Mouse (Mus musculus) adrenal gland (tissue): ENCODE results near the gene Taok3.
"Not testable (repeated sequence)": the region's sequence is repeated elsewhere in the genome, so short reads cannot be mapped to it uniquely, and the experiment has no call there.

Experiments
- intact Hi-C: fragments of 180-260 bp; cut with DNase I; formaldehyde crosslinking; loops from one replicate; pipeline ENCODE4 v1.15.1; 2025

Gene Taok3

DNA sequence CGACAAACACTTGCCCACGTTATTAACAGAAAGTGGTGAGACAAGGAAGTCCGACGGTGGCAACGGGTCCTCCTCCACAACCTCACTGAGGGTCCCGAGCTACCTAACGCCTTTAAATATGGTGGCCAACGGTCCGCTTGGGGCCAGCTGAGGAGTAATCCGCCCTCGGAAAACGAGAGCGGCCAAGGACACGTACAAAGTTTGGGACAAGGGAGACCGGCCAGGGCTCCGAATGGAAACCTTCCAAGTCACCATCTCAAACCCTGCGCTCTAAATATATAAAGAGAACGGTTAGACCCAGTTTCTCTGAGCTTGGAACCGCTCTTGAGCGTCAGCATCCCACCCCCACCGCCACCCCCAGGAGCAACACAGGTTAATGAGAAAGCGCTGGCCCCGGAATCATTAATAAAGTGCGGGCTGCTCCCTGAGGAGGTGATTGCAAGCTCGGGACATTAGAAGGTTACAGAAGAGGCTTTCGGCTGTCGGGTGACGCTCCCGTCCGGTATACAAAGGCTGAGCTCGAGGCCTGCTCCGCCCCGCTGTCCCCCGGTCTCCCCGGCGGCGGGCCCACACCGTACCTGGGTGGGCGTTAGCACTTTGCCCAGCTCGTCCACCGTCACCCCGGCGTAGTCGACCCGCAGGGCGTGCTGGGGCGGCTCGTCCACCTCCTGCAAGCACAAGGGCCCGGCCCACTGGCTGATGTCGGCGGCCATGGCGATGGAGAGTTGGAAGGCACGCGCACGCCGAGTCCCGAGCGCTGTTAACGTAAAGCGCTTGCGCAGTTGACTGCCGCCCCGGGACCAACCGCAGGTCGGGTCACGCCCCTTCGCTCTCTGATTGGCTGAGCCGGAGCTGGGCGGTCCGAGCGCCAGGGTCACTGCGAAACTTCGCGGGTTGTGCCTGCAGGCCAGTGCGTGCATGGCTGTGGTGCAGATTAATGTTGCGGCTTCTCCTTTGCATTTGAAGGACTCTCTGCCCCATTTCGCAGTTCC lies 167.2 kb downstream of the Taok3 start, which contains the start of gene Pebp1:
Gene Pebp1, minus strand, starts transcription at position 795 of the 992 bp plus-strand sequence.
- intact Hi-C loops, result loop anchor here (5.0 kb wide), 1 partner anchor 170 kb away; the partner anchor contains the start of gene Suds3

GRCm38 (mm10) chr5:117289646-117290045 lies 169.7 kb downstream of the Taok3 start:
- intact Hi-C loops, result loop anchor here (5.0 kb wide), 1 partner anchor 172 kb away; the partner anchor contains the start of gene Suds3

- intact Hi-C loops, result no loop called here
These were observed 170.2 kb downstream of the Taok3 start for GRCm38 (mm10) chr5:117290081-117290480.

DNA sequence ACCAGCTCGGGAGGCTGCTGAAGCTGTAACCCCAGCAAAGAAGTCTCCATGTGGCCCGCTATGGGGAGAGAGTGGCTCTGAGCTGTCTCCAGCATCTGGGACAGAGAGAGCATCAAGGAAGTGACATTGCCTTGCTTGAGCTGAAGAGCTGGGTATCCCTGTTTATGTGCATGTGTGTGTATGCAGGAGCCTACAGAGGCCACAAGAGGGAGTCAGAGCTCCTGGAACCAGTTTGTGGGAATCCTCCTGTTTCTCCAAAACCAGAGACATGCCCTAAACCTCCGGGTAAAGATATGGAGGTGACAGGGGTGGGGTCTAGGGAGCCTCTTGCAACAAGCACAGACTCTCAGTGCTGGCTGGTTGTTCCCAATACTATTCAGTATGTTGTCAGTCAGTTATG lies 171.4 kb downstream of the Taok3 start:
- intact Hi-C loops, result no loop called here

DNA sequence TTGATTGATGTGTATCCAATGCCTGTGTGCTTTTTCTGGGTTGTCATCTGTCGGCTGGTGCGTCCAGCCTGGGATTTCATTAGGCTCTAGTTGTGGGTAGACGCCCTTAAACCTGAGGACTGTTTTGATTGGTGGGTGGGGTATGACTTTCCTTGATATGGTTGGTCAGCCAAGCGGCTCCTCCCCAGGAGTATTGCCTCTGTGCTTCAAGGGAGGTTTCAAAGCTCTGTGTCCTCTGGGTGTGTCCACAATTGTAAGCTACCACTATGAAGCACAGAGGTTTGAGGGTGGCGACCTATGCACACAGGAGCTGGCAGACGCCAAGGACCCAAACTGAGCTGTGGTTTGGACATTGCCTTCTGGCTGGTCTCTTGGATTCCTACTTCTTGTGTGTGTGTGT lies 172.6 kb downstream of the Taok3 start:
- intact Hi-C loops, result no loop called here

GRCm38 (mm10) chr5:117293776-117294175 lies 173.8 kb downstream of the Taok3 start:
- intact Hi-C loops, result not testable (repeated sequence)

DNA sequence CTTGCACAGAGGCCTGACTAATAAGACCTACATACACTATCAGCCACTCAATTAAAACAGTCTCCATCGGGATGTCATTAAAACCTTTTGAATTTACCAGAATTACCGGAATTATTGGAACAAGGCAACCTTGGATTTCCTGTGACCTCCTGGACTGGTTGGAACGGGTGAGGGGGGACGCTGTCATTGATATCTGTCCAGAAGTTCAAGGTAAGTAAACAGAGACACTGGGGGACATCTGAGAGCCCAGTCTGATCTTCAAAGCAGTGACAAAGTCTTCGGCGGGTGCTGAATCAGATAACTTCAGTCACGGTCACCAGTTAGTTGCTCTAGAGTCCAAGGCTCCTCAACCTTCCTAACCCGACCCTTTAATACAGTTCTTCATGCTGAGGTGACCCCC lies 175.1 kb downstream of the Taok3 start:
- intact Hi-C loops, result no loop called here

- intact Hi-C loops, result no loop called here
These were observed 183.0 kb downstream of the Taok3 start for GRCm38 (mm10) chr5:117302899-117303298.

DNA sequence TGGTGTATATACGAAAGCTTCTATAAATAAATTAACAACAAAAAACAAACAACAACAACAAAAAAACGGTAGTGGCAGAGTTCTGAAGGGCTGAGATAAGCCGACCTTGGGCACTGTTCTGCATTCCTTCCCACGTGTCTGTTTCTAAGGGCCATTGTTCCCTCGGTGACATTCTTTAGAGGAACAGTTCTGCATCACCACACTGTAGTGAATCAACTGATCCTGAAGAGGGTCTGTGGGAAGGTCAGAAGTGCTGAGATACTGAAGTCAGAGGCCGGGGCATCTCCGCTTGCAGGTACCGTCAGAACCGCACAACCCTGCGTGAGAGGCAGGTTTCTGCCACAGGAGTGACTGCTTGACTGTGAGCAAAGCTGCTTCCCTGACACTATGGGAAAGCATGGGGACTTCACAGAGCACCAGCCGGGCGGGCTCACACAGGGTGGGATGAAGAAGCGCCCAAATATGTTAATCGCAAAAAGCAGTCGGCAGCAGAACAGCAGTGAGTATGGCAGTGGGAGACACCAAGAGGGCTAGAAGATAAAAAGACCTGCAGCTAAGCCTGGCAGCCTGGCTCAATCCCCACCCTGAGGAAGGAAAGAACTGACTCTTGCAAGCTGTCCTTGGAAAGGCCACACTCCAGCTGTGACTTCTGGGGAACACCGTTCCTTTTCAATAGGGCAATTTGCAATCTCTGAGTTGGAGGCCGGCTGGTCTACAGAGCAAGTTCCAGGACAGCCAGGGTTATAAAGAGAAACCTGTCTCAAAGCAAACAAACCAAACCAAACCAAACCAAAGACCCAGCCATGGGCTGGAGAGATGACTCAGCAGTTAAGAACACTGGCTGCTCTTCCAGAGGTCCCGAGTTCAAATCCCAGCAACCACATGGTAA lies 184.0 kb downstream of the Taok3 start:
- intact Hi-C loops, result no loop called here

- intact Hi-C loops, result loop anchor here (5.0 kb wide), 3 partner anchors 102 to 193 kb away; no protein-coding TSS in a partner anchor
These were observed 185.0 kb downstream of the Taok3 start for GRCm38 (mm10) chr5:117304947-117305346.

DNA sequence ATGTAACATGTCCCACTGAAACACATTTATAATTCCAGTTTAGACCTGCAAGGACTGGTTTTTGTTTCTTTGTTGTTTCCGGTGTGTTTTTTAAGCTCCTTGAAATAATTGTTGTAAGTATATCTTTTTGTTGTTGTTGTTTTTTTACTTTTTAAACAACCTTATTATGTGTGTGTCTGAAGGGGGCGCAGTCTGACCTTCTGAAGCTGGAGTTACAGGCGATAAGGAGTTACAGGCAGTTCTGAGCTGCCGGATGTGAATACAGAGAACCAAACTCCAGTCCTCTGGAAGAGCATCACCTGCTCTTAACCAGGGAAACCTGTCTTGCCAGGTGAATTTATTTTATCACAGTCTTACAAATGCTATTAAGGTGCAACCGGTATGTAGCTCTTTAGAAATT lies 185.8 kb downstream of the Taok3 start:
- intact Hi-C loops, result loop anchor here (5.0 kb wide), 3 partner anchors 102 to 193 kb away; no protein-coding TSS in a partner anchor

- intact Hi-C loops, result loop anchor here (5.0 kb wide), 3 partner anchors 100 to 195 kb away; no protein-coding TSS in a partner anchor
These were observed 186.9 kb downstream of the Taok3 start for GRCm38 (mm10) chr5:117306826-117307225.

GRCm38 (mm10) chr5:117307699-117308098 lies 187.8 kb downstream of the Taok3 start:
- intact Hi-C loops, result loop anchor here (5.0 kb wide), 3 partner anchors 100 to 195 kb away; no protein-coding TSS in a partner anchor

DNA sequence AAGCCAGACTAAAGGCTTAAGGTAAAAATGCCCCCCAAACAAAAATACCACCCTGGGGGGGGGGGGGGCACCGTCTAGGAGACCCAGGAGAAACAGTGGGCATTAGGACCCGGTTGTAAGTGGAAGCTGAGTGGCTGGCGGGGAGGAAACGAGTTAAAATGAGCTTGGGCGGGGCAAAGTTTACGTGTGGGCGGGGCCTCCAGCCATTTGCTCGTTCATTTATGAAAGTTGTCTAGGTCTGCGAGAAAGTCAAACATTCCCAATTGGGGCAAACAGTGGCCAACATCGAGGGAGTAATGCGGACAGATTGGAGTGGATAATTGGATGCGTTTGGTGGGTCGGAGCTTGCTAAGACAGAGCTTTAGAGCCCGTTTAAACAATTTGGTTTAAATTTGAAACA lies 193.5 kb downstream of the Taok3 start:
- intact Hi-C loops, result no loop called here

GRCm38 (mm10) chr5:117313909-117314308 lies 194.0 kb downstream of the Taok3 start:
- intact Hi-C loops, result no loop called here

DNA sequence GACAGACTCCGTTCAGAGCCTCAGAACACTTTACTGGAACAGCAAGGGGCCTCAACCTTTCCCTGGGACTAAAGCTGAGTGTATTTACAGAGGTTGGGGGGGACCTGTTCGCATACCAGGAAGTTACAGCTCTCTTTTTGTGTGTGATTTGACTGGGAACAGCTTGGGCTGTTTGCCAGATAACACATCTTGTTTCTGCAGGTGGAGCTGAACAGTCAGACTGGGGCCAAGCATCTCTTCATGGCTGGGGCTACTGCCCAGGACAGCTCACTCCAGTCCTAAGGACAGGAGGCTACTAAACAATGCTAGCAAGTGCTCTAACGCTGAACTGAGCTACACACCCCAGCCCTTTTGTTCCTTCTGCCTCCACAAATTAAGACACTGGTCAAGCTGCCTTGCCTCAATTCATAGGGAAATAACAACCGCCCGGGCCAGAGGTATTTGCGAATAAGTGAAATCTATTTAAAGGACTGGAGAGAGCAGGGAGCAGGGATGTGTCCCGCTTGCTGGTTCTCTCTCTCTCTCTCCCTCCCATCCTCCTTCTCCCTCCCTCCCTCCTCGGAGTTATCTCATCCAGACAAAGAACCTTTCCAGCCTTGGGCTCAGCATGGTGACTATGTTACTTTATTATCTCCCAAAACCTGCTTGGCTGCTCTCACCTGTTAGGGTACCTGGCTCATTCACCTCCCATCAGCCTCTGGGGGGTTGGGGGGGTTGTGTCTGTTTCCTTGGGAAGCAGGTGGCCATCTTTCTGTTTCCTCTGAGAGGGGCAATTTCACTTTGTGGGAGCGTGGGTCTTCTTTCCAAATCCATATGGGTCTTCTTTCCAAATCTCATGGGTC lies 194.9 kb downstream of the Taok3 start:
- intact Hi-C loops, result no loop called here

- intact Hi-C loops, result loop anchor here (2.0 kb wide), 1 partner anchor 38 kb away; the partner anchor contains the start of gene Wsb2
These were observed 199.1 kb downstream of the Taok3 start, which contains the start of gene Vsig10 for GRCm38 (mm10) chr5:117318741-117319629. Gene Vsig10 (plus strand): TSS chr5:117319083.

- intact Hi-C loops, result no loop called here
These were observed 203.8 kb downstream of the Taok3 start for GRCm38 (mm10) chr5:117323751-117324150.
